Mouse (Mus musculus): ENCODE results near the gene Inpp4b. TPM values are rescaled to one million over a fixed set of nuclear protein-coding genes. Genes with fewer than 3 reads are reported as not detected.
"Not testable (repeated sequence)": the region's sequence is repeated elsewhere in the genome, so short reads cannot be mapped to it uniquely, and the experiment has no call there.

The Inpp4b gene
- total RNA-seq, 2 experiments from 2014 or later = 6.7 to 12.6 TPM

DNA sequence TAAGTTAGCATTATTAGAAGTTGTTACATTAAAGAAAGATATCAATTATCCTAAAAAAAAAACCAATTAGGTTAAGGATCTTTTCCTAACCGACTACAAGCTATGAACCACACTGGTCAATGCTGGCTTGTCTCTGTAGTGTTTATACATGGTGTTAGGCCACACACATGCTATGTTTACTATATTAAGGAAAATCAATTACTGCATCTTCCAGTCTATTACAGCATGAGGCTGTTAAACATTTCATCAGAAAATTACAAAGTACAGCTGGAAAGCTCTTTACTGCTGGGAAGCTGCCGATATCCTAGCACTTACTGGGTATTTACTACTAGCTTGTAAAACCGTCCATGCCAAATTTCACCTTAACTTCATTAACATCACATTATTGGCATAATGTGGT, 653.9 kb downstream of the Inpp4b start:
- no peak for DNase-seq

DNA sequence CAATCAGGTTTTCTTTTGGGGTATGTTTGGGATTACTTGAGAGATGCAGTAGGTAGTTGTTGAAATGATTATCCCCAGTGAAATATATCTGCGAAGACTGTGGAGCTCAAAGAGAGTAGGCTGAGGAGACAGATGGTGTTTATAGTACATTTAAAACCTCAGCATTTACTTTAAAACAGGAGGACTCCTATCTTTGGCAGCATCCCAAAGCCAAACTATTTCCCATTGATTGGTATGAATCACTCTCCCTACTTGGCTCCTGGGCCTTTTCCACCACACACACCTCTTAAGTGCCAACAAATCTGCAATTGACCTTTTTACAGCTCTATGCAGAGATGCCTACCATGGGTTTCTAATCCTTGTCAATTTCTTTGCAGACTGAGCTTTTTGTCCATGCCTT, 654.5 kb downstream of the Inpp4b start:
- no peak for DNase-seq

DNA sequence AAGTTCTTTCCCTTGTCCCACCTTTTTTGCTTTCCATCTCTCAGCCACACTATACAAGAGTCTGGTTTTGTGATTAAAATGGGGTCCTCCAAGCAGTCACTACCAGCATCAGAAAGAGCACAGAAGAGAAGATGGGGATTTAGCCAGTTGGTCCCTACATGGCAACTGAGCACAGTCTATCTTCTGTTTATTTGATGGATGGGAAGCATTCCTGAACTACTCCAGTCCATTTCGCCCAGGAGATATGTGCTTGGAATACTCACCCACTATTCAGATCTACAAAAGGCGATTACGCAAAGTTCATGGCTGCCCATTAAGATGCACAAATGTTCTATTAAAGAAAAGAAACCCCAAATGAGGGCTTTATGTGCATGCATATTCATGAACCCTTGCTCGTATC, 661.8 kb downstream of the Inpp4b start:
- no peak for DNase-seq

DNA sequence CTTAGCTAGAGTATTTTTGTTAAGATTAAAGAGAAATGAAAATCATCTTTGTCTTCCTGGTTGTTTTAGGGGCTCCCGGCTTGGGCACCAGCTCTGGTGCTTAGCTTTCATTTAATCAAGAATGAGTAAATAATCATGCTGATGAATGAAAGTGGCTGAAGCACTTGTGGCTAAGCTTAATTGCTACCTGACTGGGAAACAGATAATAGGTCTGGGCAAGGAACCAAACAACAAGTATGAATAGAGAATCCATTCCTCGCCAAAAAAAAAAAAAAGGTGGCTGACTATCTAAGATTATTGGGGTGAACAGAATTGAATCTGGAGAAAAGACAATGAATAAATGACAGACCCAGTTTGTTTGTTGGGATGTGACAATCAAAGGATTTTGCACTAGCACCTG, 663.1 kb downstream of the Inpp4b start:
- DNase-seq = no peak

DNA sequence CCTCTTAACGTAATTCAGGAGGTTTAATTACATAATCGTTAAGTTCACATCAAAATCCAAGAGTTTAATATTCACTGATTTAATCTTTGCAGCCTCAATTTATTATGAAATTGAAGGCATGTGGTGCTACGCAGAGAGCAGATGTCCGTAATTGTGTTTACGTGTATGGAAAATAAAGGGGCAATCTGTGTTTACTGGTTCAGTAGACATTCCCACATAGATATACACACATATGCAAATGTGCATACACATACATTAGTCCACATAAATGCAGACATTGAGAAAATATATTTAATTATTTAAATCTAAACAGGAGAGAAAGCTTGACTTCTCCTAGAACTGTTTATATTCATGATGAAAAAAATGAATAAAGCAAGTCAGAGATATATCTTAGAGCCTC, 675.4 kb downstream of the Inpp4b start:
- DNase-seq = no peak

DNA sequence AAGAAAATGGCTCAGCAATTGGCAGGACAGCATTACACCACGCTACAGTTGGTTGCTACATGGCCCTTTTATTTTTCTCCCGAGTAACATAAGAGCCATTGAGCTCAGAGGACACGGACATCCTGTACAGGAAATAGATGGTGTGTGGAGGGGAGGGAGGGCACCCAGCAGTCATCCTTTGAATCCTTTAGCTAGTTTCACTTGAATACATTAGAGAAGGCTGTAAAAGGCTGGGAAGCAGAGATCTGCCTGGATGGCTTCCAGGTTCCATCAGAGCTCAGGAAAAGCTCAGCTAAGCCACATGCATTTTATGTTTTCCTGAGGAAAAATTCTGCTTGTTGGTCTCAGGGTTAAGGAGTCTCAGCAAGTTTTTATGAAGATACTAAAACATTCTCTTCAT, 685.0 kb downstream of the Inpp4b start:
- peak; percentile 8 for DNase-seq

DNA sequence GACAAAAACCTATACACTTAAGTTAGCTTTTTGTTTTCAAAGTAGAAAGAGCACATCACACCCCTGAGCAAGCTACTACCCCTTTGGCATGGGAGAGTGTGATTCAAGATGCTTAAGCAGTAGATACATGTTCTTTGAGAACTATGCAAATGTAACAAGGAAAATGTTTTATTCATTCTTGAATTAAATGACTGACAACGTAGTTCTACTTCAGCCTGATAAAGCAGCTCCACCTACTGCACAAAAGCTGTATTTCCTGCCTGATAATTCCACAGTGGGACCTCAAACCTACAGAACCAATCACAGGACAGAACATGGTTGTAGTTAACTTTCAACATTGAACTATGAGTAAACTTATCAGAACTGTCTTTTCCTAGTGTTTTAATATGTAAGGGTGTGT, 686.5 kb downstream of the Inpp4b start:
- DNase-seq = peak; percentile 44

DNA sequence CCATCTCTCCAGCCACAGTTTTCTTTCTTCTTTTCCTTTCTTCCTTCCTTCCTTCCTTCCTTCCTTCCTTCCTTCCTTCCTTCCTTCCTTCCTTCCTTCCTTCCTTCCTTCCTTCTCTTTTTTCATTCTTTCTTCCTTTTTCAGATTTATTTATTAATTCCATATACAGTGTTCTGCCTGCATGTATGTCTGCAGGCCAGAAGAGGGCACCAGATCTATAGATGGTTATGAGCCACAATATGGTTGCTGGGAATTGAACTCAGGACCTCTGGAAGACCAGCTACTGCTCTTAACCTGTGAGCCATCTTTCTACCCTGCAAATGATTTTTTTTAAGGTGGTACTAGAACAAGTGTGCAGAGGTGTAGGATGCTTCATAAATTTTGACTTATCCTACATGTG, 689.7 kb downstream of the Inpp4b start:
- peak; percentile 3 for DNase-seq

DNA sequence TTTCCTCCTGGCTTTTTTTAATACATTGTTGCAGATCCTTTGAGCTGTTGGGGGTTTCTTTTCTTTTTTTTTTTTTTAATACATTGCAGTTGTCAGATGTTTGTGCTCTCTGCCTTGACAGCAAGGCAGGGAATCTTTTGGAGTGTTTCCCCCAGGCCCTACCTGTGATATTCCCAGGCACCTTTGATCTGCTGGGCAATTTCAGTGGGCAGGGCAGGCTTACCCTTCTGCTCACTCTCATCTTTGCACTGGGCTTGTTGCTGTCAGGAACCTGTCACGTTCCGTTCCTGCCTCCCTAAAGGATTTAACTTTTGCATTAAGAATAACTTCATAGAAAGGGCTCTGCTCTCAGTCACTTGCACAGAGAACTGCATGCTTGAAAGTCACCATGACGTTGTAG, 711.7 kb downstream of the Inpp4b start:
- no peak for DNase-seq

DNA sequence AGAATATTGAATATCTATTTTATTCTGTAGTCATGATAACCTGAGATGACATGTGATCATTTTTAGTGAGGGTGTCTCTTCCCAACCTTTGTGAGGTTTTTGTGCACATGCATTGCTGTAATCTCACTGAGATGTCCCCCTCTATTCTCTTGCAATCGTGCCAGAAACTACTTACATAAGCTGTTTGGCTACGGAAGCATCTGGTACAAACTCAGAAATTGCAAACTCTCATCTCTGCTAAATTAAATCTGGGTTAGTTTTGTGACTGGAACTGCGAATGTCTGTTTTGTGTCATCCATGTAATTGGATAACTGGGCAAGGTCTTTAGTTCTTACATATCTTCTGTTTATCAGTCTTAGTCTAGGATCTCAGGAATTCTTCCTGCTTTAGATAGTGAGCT, 725.3 kb downstream of the Inpp4b start:
- DNase-seq = no peak

DNA sequence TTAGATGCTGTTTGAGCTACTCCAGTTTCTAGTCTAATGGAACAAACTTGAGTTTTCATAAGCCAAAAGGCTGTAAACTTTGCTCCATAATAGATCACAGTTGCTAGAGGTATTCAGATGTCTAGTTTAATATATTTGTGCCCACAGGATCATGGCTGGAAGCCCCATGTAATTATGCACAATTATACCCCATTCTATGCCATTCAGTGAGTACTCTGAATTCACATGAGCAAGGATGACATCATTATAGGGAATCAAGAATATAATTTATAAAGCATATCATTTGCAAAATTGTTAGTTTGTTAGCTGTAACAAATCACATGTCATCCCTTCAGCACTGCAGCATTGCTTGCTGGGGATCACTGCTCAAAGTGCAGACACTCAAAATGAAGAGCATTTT, 736.9 kb downstream of the Inpp4b start:
- no peak for DNase-seq

DNA sequence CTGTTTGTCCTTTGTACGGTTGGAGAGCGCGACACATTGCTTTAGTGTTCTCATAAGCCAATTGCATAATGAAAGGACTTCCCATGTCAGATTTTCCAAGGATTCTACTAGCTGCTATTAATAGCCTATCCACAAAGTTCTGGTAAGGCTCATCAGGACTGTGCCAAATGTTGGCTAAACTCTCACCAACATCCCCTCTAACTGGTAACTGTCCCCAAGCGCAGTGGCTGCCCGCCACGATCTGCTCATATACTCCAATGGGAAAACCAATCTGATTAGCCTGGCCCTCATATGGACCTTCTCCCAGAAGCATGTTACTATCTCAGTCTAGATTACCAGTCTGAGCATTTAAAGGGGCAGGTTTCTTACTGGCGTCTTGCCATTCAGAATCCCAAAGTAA, 744.3 kb downstream of the Inpp4b start:
- DNase-seq = not testable (repeated sequence)

DNA sequence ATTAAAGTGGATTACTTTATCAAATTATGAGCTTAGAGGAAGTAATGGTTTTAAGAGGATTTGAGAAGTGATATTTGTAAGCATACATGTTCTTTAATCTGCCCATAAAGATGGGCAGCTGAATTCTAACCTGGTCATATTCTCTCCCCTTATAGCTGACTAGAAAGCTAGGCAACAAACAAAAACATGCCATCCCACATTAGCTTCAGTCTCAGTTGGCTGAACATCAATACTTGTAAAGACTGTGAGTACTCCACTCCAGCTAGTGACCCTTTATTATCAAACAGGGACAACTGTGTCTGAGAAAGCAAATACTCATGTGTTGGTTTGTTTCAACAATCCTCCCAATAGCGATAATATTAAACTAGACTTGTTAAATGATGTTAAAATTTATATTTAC, 748.5 kb downstream of the Inpp4b start:
- no peak for DNase-seq

DNA sequence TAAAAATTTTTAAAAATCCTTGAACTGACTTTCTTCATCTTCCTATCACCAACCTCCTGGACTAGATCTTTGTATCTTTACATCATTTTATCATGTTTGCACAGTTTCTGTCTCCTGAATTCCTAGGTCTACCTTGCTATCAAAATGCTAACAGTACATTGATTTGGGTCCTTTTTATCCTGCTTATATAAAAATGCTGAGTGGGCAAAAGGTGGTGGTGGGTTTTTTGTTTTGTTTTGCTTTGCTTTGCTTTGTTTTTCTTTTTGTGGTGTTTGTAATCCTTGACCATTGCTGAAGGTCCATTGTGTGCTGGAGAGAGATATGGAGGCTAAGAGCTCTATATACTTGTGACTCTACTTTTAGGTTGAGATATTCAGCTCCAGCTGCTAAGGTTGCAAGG, 750.9 kb downstream of the Inpp4b start:
- no peak for DNase-seq

DNA sequence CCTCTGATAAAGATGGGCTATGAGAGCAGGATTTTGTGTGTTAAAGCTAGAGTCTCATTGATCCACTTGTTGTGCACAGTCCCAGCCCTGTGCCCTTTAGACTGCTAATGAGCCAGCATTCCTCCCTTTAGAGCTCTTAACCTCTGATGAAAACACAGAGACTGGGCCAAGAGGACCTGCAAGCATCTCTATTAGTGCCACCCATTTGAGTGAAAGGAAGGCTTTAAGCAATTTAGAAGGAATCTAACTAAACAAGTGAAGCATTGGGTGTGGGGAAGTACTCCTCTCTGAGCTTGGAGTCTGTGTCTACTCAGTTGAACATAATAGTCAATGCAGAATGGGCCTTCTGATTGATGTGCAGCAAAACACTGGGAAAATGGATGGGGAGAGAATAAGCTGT, 762.2 kb downstream of the Inpp4b start:
- no peak for DNase-seq

DNA sequence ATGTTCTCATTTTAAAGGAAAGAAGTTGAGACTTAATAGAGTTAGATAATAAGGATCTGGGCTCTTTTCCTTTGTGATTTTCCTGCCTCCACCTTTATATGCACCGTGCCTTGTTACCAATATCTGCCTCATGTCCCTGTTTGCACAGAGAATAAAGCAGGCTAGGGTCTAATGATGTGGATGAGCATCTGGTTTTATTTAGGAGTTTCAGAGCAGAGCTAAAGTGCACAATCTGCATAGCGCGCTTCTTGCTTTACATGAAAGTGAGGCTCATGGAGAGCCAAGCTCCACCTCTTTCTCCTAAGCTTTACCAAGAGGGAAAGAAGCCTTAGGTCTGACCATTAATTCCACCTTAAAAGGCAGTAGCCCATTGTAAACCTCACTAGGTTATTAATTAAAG, 763.8 kb downstream of the Inpp4b start:
- no peak for DNase-seq

DNA sequence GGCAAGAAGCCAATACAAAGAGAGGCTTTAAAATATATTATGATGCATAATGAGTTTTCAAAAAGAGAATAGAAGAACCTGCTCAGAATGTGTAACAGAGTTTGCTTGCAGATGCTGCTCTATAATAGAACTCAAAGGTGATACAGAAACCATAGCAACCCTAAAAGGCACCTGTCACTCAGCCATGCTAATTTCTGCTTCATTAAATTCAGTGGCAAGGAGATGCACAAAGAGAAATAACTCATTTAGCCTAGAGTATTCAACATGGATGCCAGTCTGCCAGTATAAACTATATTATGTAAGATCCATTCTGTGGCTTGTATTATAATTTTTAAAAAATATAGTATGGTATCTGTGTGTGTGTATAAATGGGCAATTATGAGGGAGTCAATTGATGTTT, 807.9 kb downstream of the Inpp4b start:
- no peak for DNase-seq

DNA sequence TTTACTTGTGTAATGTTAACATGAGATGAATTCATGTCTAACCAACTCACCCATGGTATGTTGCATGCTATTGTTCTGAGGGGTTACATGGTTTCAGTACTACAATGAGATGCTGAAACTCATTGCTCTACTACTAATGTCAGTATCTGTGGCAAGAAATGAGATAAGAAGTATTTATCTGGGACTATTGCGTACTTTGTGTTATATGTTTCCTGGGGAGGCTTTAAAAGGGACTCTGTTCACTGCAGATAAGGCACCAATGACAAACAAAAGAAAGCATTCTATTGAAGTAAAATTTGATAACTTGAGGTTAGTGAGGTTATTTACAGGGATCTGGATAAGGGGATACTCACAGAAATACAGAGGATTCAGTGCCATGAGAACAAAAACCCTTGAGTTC, 815.6 kb downstream of the Inpp4b start:
- no peak for DNase-seq
